Mouse (Mus musculus) erythroblast, embryonic 14.5 days (primary cell): Measurements from ENCODE around the gene Ccdc14.

Experiments used
- GATA1 ChIP-seq: IDR thresholded peaks from 2 replicates; pipeline ENCODE4 v1.6.1; 2012; ENCODE audit warnings: low read length, inconsistent platforms, mixed read lengths
- TAL1 ChIP-seq: IDR thresholded peaks from 3 replicates; pipeline ENCODE4 v1.6.1; 2012; ENCODE audit warnings: low read length, inconsistent platforms, mixed read lengths

- TF ChIP-seq TAL1 (no peak), GATA1 (no peak)
Observed at GRCm38 (mm10) chr16:34671966-34672365, 18.4 kb upstream of the Ccdc14 start.
